Mouse (Mus musculus): Measurements from ENCODE around the gene Trip12.

The Trip12 gene

GRCm38 (mm10) chr1:84859597-84859996 lies 19.3 kb upstream of the Trip12 start:
- DNase-seq, result no peak

- no peak for DNase-seq
These were observed 15.4 kb upstream of the Trip12 start for GRCm38 (mm10) chr1:84855756-84856155.

DNA sequence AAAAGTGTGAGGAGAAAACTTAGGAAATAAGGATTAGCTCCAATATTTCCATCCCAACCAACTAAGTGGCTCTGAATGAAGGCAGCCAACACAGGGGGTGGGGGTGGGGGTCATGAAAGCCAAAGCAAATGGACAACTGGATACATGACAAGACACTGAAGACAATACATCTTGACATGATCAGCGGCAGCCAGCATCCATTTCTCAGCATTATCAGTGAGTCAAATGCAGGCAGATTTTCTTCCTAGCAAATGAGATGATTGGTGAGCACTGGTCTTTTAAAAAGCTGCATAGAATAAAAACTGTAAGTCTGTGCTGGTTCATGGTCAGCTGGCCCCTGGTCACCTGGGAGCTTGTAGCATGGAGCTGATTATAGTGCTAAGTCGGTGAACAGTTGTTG lies 14.7 kb upstream of the Trip12 start:
- no peak for DNase-seq

DNA sequence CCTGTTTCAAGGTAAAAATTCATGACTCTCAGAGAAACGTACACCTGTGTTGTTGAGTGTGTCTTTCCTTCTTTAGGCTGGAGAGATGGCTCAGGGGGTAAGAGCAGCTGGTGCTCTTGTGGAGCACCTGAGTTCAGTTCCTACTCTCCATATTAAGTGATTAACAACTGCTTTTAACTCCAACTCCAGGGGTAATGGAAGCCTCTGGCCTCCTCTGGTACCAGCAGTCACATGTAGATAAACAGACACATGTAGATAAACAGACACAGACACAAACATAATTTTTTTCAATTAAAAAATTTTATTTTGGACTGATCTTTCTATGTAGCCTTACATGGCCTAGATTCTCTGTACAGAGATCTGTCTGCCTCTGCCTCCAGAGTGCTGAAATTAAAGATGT lies 13.4 kb upstream of the Trip12 start:
- no peak for DNase-seq

GRCm38 (mm10) chr1:84851512-84852235 lies 11.4 kb upstream of the Trip12 start:
- DNase-seq, result no peak

GRCm38 (mm10) chr1:84850471-84850870 lies 10.2 kb upstream of the Trip12 start:
- DNase-seq, result no peak

GRCm38 (mm10) chr1:84849804-84850203 lies 9.5 kb upstream of the Trip12 start:
- no peak for DNase-seq

DNA sequence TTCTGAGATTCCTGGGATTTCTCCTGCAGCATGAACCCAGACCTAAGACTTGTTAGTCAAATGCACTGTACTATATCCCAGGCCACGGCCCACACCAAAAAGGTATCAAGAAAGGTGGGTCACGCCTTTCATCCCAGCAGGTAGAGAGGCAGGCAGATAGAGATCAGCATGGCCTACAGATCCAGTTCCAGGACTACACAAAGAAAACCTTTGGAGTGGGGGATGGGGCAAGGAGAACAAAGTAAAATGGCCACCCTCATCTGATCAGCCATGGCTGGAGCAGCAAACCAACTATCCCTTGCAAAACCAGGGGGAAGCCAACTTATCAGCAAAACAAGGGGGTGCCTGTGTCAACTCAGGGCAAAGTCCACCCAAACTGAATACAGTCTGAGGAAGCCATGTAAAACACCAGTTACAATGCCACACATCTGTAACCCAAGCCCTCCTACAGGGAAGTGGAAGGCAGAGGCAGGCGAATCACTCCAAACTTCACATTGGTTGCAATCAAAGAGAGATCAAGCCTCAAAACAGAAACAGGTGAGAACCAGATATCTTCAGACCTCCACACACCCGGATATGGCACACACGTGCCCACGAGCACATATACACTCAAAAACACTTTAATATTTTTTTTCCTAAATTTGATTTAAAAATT lies 8.6 kb upstream of the Trip12 start:
- no peak for DNase-seq

DNA sequence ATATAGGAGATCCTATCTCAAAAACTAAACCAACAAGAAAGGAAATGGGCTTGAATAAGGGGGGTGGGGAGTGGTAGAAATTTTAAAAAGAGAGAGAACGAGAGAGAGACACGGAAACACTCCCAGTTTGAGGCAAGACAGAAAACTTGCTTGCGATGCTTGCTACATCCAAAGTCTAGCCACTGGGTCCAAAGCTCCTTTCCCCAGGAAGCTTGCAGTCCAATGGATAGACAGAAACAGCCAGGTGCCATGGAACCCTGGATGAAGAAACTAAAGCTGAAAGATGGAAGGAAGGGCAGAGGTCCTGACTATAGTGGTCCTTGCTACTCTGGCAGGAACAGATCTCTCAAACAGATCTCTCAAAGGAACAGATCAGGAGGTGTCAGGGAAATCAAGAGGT lies 8.0 kb upstream of the Trip12 start:
- DNase-seq, result no peak

DNA sequence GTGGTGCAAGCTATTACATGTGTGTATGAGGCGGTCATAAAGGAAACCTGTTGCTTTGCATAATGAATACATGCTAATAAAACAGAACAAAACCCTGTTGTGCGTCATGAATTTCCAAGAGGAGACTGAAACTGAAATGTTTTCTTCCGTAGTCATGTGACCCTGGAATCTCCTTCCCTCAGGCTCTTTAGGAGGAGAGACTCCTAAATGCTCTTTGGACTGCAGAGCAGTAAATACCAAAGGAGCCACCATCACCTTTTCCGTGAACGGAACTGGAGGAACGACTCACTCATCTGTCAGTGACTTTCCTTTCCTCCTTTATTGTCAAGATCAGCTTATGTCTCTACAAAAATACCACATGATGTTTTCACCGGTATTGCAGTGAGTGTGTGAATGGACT lies 7.4 kb upstream of the Trip12 start:
- DNase-seq, result no peak

- no peak for DNase-seq
These were observed 3.0 kb upstream of the Trip12 start for GRCm38 (mm10) chr1:84843366-84843765.

DNA sequence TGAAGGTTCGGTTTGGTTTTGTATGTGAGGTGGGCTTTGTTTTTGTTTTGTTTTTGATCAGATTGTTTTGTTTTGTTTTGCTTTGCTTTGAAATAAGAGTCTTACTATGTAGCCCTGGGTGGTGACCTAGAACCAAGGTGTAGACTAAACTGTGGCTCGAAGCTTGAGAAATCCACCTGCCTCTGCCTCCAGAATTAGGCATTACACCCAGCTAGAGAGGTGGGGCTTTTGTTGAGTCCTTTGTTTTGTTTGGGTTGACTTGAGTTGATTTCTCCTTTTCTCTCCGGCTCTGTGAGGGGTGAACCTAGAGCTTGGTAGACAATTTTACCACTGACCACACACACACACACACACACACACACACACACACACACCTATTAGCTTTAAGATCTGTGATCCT lies 745 bp upstream of the Trip12 start:
- DNase-seq, result no peak

- peak; percentile 89 to 91 for DNase-seq
These were observed 853 bp downstream of the Trip12 start, which contains the start of gene Fbxo36 for GRCm38 (mm10) chr1:84839309-84840017. Gene Fbxo36 (plus strand): TSS chr1:84839841.

DNA sequence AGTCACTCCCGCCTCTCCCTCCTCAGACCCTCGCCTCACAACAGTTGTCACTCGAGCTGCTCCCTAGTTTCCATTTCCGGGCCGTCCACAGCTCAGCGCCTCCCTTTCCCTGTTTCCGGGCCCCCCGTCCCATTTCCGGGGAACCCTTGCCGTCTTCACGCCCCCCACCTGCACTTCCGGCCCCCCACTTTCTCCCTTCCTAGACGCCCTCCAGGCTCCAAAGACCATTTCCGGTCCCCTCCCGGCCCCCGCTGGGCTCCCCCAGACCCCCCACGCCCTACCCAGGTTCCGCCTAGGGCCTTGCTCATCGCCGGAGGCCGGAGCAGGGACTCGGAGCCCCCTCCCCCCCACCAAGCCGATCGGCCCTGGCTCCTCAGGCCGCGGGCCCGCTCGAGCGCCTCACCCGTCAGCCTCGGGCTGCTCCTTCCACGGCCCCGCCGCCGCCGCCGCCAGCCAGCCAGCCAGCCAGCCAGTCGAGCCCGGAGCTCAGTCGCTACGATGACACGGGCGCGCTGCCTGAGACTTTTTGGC lies 1.6 kb downstream of the Trip12 start:
- peak; percentile 84 to 90 for DNase-seq

- no peak for DNase-seq
These were observed 2.2 kb downstream of the Trip12 start for GRCm38 (mm10) chr1:84838156-84838555.

GRCm38 (mm10) chr1:84837523-84838145 lies 2.7 kb downstream of the Trip12 start:
- peak in 1 of 2 experiments; percentile 9 for DNase-seq

- no peak for DNase-seq
These were observed 15.2 kb downstream of the Trip12 start for GRCm38 (mm10) chr1:84825091-84825490.

GRCm38 (mm10) chr1:84817596-84817995 lies 22.7 kb downstream of the Trip12 start:
- no peak for DNase-seq

GRCm38 (mm10) chr1:84803788-84804187 lies 36.5 kb downstream of the Trip12 start:
- no peak for DNase-seq

DNA sequence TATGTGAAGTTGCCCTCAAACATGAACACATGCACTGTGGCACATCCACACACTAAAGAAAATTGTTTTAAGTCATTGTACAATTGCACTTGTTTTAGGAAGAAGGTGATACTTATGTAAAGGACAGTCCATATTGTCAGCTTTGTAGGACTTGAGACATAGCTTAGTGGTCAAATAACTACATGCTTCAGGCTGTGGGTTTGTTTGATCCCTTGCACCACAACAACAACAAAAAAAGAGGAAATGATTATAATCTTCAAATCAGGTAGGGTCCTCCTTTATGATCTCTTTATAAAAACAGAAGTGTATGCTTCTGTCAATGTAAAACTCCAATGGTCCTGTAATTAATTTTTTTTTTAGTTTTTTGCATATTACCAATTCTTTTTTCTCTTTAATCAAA lies 41.1 kb downstream of the Trip12 start:
- DNase-seq, result no peak

DNA sequence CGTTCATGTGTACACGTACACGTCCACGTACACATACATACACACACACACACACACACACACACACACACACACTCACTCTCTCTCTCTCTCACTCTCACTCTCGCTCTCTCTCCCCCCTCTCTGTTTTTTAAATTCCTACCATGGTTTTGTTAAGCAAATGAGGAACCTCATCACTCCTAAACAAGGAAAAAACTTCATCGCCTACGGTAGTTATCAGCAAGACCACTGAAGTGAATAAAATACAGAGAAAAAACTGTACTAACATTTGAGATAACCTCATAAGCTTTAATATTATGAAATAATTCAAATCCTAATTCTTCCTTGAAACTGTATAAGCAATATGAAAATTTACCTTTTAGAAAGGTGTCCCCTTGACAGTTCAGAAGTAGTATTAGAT lies 45.0 kb downstream of the Trip12 start:
- no peak for DNase-seq

GRCm38 (mm10) chr1:84791393-84791792 lies 48.9 kb downstream of the Trip12 start:
- no peak for DNase-seq

DNA sequence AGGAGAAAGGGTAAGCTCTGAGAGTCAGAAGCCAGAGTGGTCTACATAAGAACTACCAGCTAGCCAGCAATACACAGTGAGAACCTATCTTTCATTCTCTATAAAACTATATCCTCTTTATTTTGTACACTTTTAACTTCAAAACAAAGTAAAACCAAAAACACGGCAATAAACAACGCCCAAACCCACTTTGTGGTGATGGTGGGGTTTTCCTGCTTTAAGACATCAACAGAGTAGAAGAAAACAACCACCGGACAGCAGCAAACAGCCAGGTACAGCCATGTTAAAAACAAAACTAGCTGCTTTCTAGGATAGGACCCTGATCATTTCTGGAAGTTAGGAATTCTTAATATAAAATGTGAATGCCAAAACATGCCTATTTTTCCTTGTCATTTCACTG lies 59.7 kb downstream of the Trip12 start:
- no peak for DNase-seq

Data from thymus, postnatal 36 days (tissue).